Mouse (Mus musculus): Measurements from ENCODE around the gene Padi2.

Padi2 gene

GRCm38 (mm10) chr4:140906076-140906826, at the start of gene Padi2:
Gene Padi2 (plus strand): TSS chr4:140906344.
- in situ Hi-C loops (cut with MboI; ENCODE audit: unreplicated experiment in 2 of 2): loop anchor here (5.0 to 10.0 kb wide), 5 partner anchors 51 to 201 kb away; partner anchors contain the start of genes Crocc (in 1 of the 2) and Rcc2 (in 1 of the 2)

GRCm38 (mm10) chr4:140857041-140857440, 49.1 kb upstream of the Padi2 start:
- in situ Hi-C loops (cut with MboI; ENCODE audit: unreplicated experiment in 2 of 2): no loop called here

GRCm38 (mm10) chr4:140857813-140858212, 48.3 kb upstream of the Padi2 start:
- in situ Hi-C loops (cut with MboI; ENCODE audit: unreplicated experiment in 2 of 2): no loop called here

- in situ Hi-C loops (cut with MboI; ENCODE audit: unreplicated experiment in 2 of 2): no loop called here
Measured at GRCm38 (mm10) chr4:140859291-140859690, 46.9 kb upstream of the Padi2 start.

- in situ Hi-C loops (cut with MboI; ENCODE audit: unreplicated experiment in 2 of 2): no loop called here
Measured at GRCm38 (mm10) chr4:140860125-140860766, 45.9 kb upstream of the Padi2 start.

- in situ Hi-C loops (cut with MboI; ENCODE audit: unreplicated experiment in 2 of 2): no loop called here
Measured at GRCm38 (mm10) chr4:140860767-140861147, 45.4 kb upstream of the Padi2 start.

GRCm38 (mm10) chr4:140862036-140862650, 44.0 kb upstream of the Padi2 start:
- in situ Hi-C loops (cut with MboI; ENCODE audit: unreplicated experiment in 2 of 2): no loop called here

GRCm38 (mm10) chr4:140868484-140869190, 37.5 kb upstream of the Padi2 start:
- in situ Hi-C loops (cut with MboI; ENCODE audit: unreplicated experiment in 2 of 2): no loop called here

GRCm38 (mm10) chr4:140869945-140870344, 36.2 kb upstream of the Padi2 start:
- in situ Hi-C loops (cut with MboI; ENCODE audit: unreplicated experiment in 2 of 2): no loop called here

- in situ Hi-C loops (cut with MboI; ENCODE audit: unreplicated experiment in 2 of 2): no loop called here
Measured at GRCm38 (mm10) chr4:140870876-140871275, 35.3 kb upstream of the Padi2 start.

- in situ Hi-C loops (cut with MboI; ENCODE audit: unreplicated experiment in 2 of 2): no loop called here
Measured at GRCm38 (mm10) chr4:140871376-140871775, 34.8 kb upstream of the Padi2 start.

- in situ Hi-C loops (cut with MboI; ENCODE audit: unreplicated experiment in 2 of 2): no loop called here
Measured at GRCm38 (mm10) chr4:140871851-140872685, 34.1 kb upstream of the Padi2 start.

- in situ Hi-C loops (cut with MboI; ENCODE audit: unreplicated experiment in 2 of 2): no loop called here
Measured at GRCm38 (mm10) chr4:140872686-140872992, 33.5 kb upstream of the Padi2 start.

GRCm38 (mm10) chr4:140873011-140873410, 33.1 kb upstream of the Padi2 start:
- in situ Hi-C loops (cut with MboI; ENCODE audit: unreplicated experiment in 2 of 2): no loop called here

GRCm38 (mm10) chr4:140876161-140876560, 30.0 kb upstream of the Padi2 start:
- in situ Hi-C loops (cut with MboI; ENCODE audit: unreplicated experiment in 2 of 2): loop anchor here in 1 of 2 experiments (25.0 kb wide), 1 partner anchor 1189 kb away; no protein-coding TSS in a partner anchor

GRCm38 (mm10) chr4:140876681-140877080, 29.5 kb upstream of the Padi2 start:
- in situ Hi-C loops (cut with MboI; ENCODE audit: unreplicated experiment in 2 of 2): loop anchor here in 1 of 2 experiments (25.0 kb wide), 1 partner anchor 1189 kb away; no protein-coding TSS in a partner anchor

- in situ Hi-C loops (cut with MboI; ENCODE audit: unreplicated experiment in 2 of 2): loop anchor here in 1 of 2 experiments (25.0 kb wide), 1 partner anchor 1190 kb away; no protein-coding TSS in a partner anchor
Measured at GRCm38 (mm10) chr4:140877441-140877840, 28.7 kb upstream of the Padi2 start.

- in situ Hi-C loops (cut with MboI; ENCODE audit: unreplicated experiment in 2 of 2): loop anchor here in 1 of 2 experiments (25.0 kb wide), 1 partner anchor 1191 kb away; no protein-coding TSS in a partner anchor
Measured at GRCm38 (mm10) chr4:140878655-140879054, 27.5 kb upstream of the Padi2 start.

- in situ Hi-C loops (cut with MboI; ENCODE audit: unreplicated experiment in 2 of 2): loop anchor here in 1 of 2 experiments (25.0 kb wide), 1 partner anchor 1192 kb away; no protein-coding TSS in a partner anchor
Measured at GRCm38 (mm10) chr4:140879116-140879515, 27.0 kb upstream of the Padi2 start.

- in situ Hi-C loops (cut with MboI; ENCODE audit: unreplicated experiment in 2 of 2): loop anchor here (5.0 to 25.0 kb wide), 2 partner anchors 32 to 1192 kb away; partner anchors contain the start of gene Padi1 (in 1 of the 2)
Measured at GRCm38 (mm10) chr4:140879739-140880138, 26.4 kb upstream of the Padi2 start.

Measured in v-Abl transformed pro-B cells (cell line).